Mouse (Mus musculus) erythroblast, embryonic 14.5 days (primary cell): ENCODE results near the gene Plekhg4.

ENCODE experiments used
- GATA1 ChIP-seq: IDR thresholded peaks from 2 replicates; pipeline ENCODE4 v1.6.1; 2012; ENCODE audit warnings: low read length, inconsistent platforms, mixed read lengths
- TAL1 ChIP-seq: IDR thresholded peaks from 3 replicates; pipeline ENCODE4 v1.6.1; 2012; ENCODE audit warnings: low read length, inconsistent platforms, mixed read lengths

DNA sequence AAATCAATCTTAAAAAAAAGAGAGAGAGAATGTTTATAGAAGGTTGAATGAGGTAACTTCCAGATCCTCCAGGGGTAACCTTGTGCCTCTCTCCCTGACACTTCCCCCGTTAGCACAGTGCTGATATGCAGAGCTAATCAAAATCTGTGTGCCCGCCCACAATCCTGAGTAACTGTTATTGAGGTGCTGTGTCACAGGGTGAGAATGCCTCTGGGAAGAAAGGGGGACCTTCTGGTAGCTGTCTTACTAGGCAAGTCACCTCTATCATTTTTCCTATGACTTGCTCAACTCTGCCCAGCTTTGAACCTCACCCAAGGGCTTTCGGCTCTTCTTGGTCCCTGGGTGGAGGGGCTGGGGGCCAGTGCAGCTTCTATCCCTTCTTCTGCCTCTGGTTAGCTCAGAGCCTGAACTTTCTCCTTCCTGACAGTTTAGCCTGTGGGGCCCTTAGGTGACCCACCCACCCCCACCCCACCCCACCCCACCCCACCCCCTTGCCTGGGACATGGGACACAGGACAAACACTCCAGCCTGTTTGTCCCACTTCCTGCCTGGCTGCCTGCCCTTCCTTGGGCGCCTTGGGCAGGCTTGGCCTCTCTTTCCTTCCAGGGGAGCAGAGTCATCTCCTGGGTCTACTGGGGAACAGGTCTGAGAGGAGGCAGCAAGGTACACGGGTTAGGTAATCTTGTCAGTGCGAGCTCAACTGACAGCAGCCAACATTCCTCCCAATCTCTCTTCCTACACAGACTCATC is 33.0 kb upstream of the Plekhg4 start:
- no peak for TF ChIP-seq GATA1
- no peak for TF ChIP-seq TAL1
